Mouse (Mus musculus): Measurements from ENCODE around the gene Fbln1.
"Not testable (repeated sequence)": the region's sequence is repeated elsewhere in the genome, so short reads cannot be mapped to it uniquely, and the experiment has no call there.

The Fbln1 gene

DNA sequence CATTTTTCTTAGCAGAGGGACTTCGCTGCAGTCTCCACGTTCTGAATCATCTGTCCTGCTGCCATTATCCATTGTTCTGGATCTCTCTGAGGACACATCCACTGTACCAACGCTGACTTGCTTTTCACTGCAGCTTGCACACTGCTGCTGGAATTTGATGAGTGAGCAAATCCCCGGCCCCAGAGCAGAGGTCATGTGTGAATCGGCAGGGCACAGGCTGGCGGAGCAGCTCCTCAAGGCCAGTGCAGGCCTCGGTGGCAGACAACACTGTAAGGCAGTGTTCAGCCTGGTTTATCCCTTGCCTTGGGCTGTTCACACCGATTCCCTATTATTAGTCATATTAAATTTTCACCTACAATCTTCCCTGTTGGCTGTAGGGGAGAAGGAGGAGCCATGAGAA is 89.8 kb downstream of the Fbln1 start:
- DNase-seq (ENCODE audit: low spot score in 2 of 2): no peak

DNA sequence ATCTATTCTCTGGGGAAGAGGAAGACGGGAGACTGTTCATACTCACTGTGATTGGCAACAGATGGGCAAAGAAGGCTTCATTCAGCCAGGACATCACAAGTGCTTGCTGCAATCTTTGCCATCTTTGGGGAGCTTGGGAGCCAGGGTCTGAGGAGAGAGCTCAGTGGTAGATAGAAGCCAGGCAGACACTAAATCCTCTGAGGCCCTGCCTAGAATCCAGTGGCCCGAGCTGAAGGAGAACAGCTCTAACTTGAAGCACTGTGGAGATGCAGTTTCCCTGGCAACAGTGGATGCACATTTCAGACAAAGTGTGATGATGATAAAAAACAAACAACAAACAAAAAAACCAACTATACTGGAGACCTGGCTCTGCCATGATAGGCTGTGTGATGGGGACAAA is 90.2 kb downstream of the Fbln1 start:
- DNase-seq (ENCODE audit: low spot score in 2 of 2): no peak

- no peak for DNase-seq (ENCODE audit: low spot score in 2 of 2)
Observed at GRCm38 (mm10) chr15:85296538-85296937, 90.8 kb downstream of the Fbln1 start.

- DNase-seq (ENCODE audit: low spot score in 2 of 2): no peak
Observed at GRCm38 (mm10) chr15:85298167-85298781, 92.5 kb downstream of the Fbln1 start.

DNA sequence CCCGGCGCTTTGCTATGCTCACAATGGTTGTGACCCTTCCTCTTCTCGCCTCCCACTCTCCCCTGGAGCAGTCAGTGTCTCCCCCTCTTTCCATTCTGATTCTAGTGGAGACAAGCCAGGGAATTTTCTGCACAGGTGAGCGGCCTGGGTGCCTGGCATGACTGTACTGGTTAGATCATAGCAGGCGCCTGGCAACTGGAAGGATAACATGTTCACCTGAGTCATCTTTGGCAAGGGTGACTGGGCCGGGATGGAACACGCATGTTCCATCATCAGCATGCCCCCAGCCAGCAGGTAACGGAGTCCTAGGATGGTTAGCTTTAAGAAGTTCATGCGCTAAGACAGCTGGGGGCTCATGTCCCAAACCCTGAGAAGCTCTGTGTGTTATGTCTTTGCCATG is 93.2 kb downstream of the Fbln1 start:
- DNase-seq (ENCODE audit: low spot score in 2 of 2): no peak

DNA sequence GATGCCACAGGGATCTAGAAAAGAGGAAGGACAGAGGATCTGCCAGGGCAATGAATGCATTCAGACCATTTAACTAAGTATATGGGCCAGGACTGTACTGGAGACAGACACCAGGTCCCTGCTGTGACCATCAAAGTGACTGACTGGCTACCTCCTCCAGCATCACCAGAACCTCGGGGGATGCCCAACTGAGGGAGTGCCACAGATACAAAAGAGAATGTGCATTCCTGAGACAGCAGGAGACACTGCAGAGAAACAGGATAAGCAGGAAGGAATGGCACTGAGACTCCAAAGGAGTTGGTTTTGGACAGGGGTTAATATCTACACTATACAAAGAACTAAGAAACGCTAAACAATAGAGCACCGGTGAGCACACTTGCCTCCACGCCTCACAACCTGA is 97.5 kb downstream of the Fbln1 start:
- DNase-seq (ENCODE audit: low spot score in 2 of 2): no peak

DNA sequence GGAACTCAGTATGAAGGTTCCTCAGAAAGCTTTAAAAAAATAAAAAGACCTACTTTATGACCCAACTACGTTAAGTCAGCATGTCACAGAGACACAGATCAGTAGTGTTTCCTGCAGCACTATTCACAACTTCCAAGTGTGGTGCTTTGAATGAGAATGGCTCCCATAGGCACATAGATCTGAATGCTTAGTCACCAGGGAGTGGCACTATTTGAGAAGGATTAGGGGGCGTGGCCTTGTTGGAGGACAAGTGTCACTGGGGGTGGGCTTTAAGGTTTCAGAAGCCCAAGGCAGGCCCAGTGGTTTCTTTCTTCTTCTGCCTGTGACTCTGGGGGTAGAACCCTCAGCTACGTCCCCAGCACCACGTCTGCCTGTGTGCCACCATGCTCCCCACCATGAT is 98.2 kb downstream of the Fbln1 start:
- DNase-seq (ENCODE audit: low spot score in 2 of 2): no peak

DNA sequence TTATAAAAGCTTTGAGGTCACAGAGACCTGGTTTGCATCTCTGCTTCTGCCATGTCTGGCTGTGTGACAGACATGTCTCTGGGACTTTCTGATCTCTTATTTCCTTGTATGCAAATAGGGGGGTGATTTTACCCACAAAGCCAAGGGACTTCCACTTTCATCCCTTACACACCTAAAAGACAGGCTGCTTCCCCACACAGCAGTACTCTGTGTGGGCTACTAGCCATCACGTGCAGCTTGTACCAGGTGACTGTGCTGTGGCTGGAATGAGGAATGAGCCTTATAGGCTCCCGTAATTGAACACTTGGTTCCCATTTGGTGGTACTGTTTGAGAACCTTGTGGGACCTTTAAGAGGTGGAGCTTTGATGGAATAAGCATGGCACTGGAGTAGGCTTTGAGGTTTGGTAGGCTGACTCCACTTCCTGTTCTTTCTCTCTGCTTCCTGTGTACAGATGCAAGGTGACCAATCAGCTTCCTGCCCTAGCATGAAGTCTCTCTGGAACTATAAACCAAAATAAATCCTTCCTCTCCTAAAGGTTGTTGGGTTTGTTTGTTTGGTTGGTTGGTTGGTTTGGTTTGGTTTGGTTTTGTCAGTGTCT is 101.4 kb downstream of the Fbln1 start:
- no peak for DNase-seq (ENCODE audit: low spot score in 2 of 2)

GRCm38 (mm10) chr15:85311058-85311657 is 105.4 kb downstream of the Fbln1 start:
- DNase-seq (ENCODE audit: low spot score in 2 of 2): no peak

GRCm38 (mm10) chr15:85315378-85316025 is 109.8 kb downstream of the Fbln1 start:
- peak; percentile 66 to 78 for DNase-seq (ENCODE audit: low spot score in 2 of 2)

- no peak for DNase-seq (ENCODE audit: low spot score in 2 of 2)
Observed at GRCm38 (mm10) chr15:85316342-85317140, 110.8 kb downstream of the Fbln1 start.

DNA sequence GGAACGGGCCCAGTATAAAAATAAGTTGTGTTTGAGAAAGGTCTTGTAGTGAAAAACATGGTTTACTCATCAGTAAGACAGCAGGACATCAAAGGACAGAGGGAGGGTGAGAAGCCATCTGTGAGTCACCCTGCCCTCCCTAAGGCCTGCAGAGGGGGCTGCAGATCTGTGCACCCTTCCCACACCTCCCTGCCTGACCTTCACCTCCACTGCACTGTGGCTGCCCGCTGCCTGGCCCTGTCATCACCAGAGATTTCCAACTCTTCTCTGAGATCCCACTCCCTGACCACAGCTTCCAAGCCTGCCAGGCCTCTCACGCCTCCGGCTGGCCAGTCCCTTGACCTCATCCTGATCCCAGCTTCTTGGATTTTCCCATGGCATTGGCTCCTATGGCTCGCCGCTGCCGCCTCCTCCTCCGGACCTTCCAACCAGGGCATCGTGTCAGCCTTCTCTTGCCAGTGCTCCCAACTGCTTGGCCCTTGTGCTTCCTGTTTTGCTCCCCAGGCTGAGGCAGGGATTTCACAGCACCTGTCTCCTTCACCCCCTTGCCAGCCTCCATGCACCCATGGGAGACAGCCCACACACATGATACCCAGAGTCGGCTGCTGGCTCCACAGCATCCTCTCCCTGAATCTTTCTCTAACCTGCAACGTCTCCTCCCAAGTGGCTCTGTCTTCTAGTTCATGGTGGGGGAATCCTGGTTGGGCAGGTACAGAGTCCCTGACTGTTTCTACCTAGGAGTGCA is 114.3 kb downstream of the Fbln1 start:
- DNase-seq (ENCODE audit: low spot score in 2 of 2): no peak

GRCm38 (mm10) chr15:85323214-85323613 is 117.5 kb downstream of the Fbln1 start:
- DNase-seq (ENCODE audit: low spot score in 2 of 2): no peak

GRCm38 (mm10) chr15:85324426-85324825 is 118.7 kb downstream of the Fbln1 start:
- no peak for DNase-seq (ENCODE audit: low spot score in 2 of 2)

- no peak for DNase-seq (ENCODE audit: low spot score in 2 of 2)
Observed at GRCm38 (mm10) chr15:85327808-85328207, 122.1 kb downstream of the Fbln1 start.

DNA sequence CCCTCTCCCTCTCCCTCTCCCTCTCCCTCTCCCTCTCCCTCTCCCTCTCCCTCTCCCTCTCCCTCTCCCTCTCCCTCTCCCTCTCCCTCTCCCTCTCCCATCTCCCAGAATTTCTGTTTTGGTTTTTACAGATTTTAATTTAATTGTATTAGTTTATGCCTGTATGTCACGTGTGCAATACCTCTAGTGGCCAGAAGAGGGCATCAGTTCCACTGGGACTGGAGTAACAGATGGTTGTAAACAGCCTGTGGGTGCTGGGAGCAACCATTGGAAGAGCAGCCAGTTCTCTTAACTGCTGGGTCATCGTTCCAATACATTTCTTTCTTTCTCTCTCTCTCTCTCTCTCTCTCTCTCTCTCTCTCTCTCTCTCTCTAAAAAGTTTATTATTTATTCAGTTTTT is 122.7 kb downstream of the Fbln1 start:
- DNase-seq (ENCODE audit: low spot score in 2 of 2): not testable (repeated sequence)

DNA sequence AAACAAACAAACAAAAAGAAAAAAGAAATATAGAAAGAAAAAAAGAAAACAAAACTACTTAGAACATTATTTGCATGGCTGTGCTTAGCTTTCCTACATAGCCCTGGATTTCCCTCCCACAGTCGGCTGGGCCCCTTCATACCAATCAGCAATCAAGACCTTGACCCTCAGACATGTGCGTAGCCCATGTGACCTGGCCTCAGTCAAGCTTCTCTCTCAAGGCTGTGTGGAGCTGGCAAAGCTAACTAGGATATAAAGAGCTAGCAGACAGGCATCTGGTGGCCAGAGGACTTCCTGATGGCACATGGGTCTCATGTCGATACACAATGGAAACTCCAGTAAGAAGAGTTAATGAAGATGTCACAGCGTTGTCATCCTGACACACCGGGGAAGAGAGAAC is 123.3 kb downstream of the Fbln1 start:
- DNase-seq (ENCODE audit: low spot score in 2 of 2): no peak

DNA sequence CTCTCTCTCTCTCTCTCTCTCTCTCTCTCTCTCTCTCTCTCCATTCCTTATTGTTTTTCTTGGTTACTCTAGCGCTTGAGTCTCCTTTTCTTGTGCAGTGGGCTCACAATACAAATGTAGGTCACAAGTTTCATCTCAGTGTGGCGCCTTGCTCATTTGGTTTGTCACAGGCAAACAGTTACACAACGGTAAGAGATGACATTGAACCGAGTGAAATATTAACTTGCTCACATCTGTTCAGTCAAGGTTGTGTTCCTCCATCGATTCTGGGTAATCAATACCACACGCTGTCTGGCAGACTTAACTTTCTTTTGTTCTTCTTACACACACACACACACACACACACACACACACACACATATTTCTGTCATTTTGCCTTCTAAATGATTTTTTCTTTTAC is 124.3 kb downstream of the Fbln1 start:
- DNase-seq (ENCODE audit: low spot score in 2 of 2): no peak

GRCm38 (mm10) chr15:85333511-85333910 is 127.8 kb downstream of the Fbln1 start:
- not testable (repeated sequence) for DNase-seq (ENCODE audit: low spot score in 2 of 2)

DNA sequence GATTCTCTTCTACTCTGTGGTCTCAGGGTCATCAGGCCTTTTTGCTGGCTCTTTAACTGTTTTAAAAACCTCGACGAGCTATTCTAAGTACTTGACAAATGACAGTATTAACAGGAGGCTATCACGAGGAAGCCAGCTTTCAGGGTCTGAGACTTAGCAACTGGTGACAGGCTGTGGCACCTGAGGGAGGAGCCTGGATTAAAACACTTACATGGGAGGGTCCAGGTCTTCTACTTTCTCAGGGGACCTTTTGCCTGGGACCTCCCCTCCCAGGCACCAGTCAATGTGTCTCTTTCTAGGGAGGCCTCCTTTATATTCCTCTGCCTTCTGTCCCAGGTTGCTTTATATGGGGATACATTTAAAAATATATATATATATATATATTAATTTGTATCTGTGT is 128.5 kb downstream of the Fbln1 start:
- no peak for DNase-seq (ENCODE audit: low spot score in 2 of 2)

GRCm38 (mm10) chr15:85335671-85336300 is 130.0 kb downstream of the Fbln1 start, which contains the start of gene Atxn10:
Gene Atxn10 (plus strand): TSS chr15:85336245.
- no peak for DNase-seq (ENCODE audit: low spot score in 2 of 2)

Measured in urinary bladder, postnatal 4 days (tissue).